Mouse (Mus musculus) left cerebral cortex, adult 9 months (tissue): ENCODE data around the gene Scoc.
"Not testable (repeated sequence)": the region's sequence is repeated elsewhere in the genome, so short reads cannot be mapped to it uniquely, and the experiment has no call there.

Experiments used
- DNase-seq, 2 experiments: peaks; one replicate each; pipeline ENCODE4 v3.0.0; 2022; ENCODE audit warnings: low spot score in 2 of 2

Gene Scoc

GRCm38 (mm10) chr8:83458222-83458621 lies at the start of gene Scoc:
Scoc (minus strand) TSS chr8:83458391.
- DNase-seq = no peak

- DNase-seq = no peak
Observed at GRCm38 (mm10) chr8:83459606-83460005, 1.4 kb upstream of the Scoc start.

GRCm38 (mm10) chr8:83457121-83457520 lies 1.1 kb downstream of the Scoc start:
- no peak for DNase-seq

GRCm38 (mm10) chr8:83451056-83451455 lies 7.1 kb downstream of the Scoc start:
- no peak for DNase-seq

- no peak for DNase-seq
Observed at GRCm38 (mm10) chr8:83449960-83450359, 8.2 kb downstream of the Scoc start.

- DNase-seq = no peak
Observed at GRCm38 (mm10) chr8:83443052-83443400, 15.2 kb downstream of the Scoc start.

- peak; percentile 95 to 96 for DNase-seq
Observed at GRCm38 (mm10) chr8:83442243-83443051, 15.7 kb downstream of the Scoc start.

GRCm38 (mm10) chr8:83441656-83442242 lies 16.4 kb downstream of the Scoc start:
- peak in 1 of 2 experiments; percentile 21 for DNase-seq

GRCm38 (mm10) chr8:83437077-83437476 lies 21.1 kb downstream of the Scoc start:
- no peak for DNase-seq

- DNase-seq = no peak
Observed at GRCm38 (mm10) chr8:83429071-83429524, 29.1 kb downstream of the Scoc start.

GRCm38 (mm10) chr8:83428621-83429020 lies 29.6 kb downstream of the Scoc start:
- DNase-seq = not testable (repeated sequence)

GRCm38 (mm10) chr8:83426949-83427348 lies 31.2 kb downstream of the Scoc start:
- no peak for DNase-seq

- DNase-seq = no peak
Observed at GRCm38 (mm10) chr8:83426104-83426759, 32.0 kb downstream of the Scoc start.

GRCm38 (mm10) chr8:83425202-83425601 lies 33.0 kb downstream of the Scoc start:
- no peak for DNase-seq

- DNase-seq = no peak
Observed at GRCm38 (mm10) chr8:83423032-83423825, 35.0 kb downstream of the Scoc start.

- DNase-seq = no peak
Observed at GRCm38 (mm10) chr8:83421354-83421753, 36.8 kb downstream of the Scoc start.

GRCm38 (mm10) chr8:83418805-83419516 lies 39.2 kb downstream of the Scoc start:
- no peak for DNase-seq

GRCm38 (mm10) chr8:83417970-83418369 lies 40.2 kb downstream of the Scoc start:
- no peak for DNase-seq

- no peak for DNase-seq
Observed at GRCm38 (mm10) chr8:83416878-83417277, 41.3 kb downstream of the Scoc start.

- no peak for DNase-seq
Observed at GRCm38 (mm10) chr8:83408496-83408895, 49.7 kb downstream of the Scoc start.

GRCm38 (mm10) chr8:83406836-83407235 lies 51.4 kb downstream of the Scoc start:
- no peak for DNase-seq
